Mouse (Mus musculus) forebrain, embryonic 16.5 days (tissue): Measurements from ENCODE around the gene Gal3st3. TPM values are rescaled to one million over a fixed set of nuclear protein-coding genes. Genes with fewer than 3 reads are reported as not detected.

Experiments
- ATAC-seq: fragments of 200-750 bp; cut with Nextera tagmentation; 2 replicates; pipeline ENCODE4 v1.8.0; 2017; ENCODE audit warnings: mild to moderate bottlenecking, moderate library complexity
- H3K27ac ChIP-seq: fragments of 300-500 bp; sonication (generic); 2 replicates; pipeline ENCODE4 v1.5.1; 2014; ENCODE audit warnings: low read length, control low read depth
- H3K27me3 ChIP-seq: fragments of 300-500 bp; sonication (generic); replicated peaks from 2 replicates; pipeline ENCODE4 v1.6.1; 2014; ENCODE audit warnings: low read length; ENCODE audit not compliant: control insufficient read depth, insufficient read depth
- H3K36me3 ChIP-seq: fragments of 300-500 bp; sonication (generic); 2 replicates; pipeline ENCODE4 v1.6.1; 2014; ENCODE audit not compliant: control insufficient read depth, insufficient read depth
- H3K4me1 ChIP-seq: fragments of 300-500 bp; sonication (generic); replicated peaks from 2 replicates; pipeline ENCODE4 v1.6.1; 2014; ENCODE audit warnings: low read length; ENCODE audit not compliant: control insufficient read depth, insufficient read depth
- H3K4me2 ChIP-seq: fragments of 300-500 bp; sonication (generic); 2 replicates; pipeline ENCODE4 v1.6.1; 2014; ENCODE audit warnings: mild to moderate bottlenecking, low read length, control low read depth
- H3K4me3 ChIP-seq: fragments of 300-500 bp; sonication (generic); replicated peaks from 2 replicates; pipeline ENCODE4 v1.5.1; 2014; ENCODE audit warnings: mild to moderate bottlenecking, low read length, control low read depth
- H3K9ac ChIP-seq: fragments of 300-500 bp; sonication (generic); replicated peaks from 2 replicates; pipeline ENCODE4 v1.6.1; 2014; ENCODE audit warnings: low read depth, low read length, control low read depth
- H3K9me3 ChIP-seq: fragments of 300-500 bp; sonication (generic); 2 replicates; pipeline ENCODE4 v1.6.1; 2016; ENCODE audit warnings: low read length; ENCODE audit not compliant: control insufficient read depth
- WGBS: fragments of 180-500 bp; shearing (Covaris S2); extraction: QIAGEN DNeasy Blood & Tissue Kit; methylation state at CpG from one replicate; pipeline ENCODE4 v1.1.7; 2014; 5-methylcytosine and 5-hydroxymethylcytosine counted together
- polyA plus RNA-seq: library from polyadenylated mRNA; unstranded; fragments of >200 nt; fragmentation: Nextera tagmentation; extraction: Ambion mirVana; gene quantifications from 2 replicates; pipeline ENCODE4 v1.2.1, GENCODE M21; 2015

Gal3st3 gene
- polyA plus RNA-seq, 1 experiment from 2014 or later = 40.5 TPM

GRCm38 (mm10) chr19:5300588-5300987 lies 2.5 kb downstream of the Gal3st3 start:
- Histone ChIP-seq H3K4me1 (peaks cover 27% of the 10 kb centered on the region), H3K27ac (no peak overlapping the region), H3K36me3 (0 out of 2 replicates have a peak, but pooled peaks cover 6% of the 10 kb centered on the region), H3K27me3 (no peaks in the 10 kb centered on the region), H3K4me3 (no peak overlapping the region), H3K9ac (no peak overlapping the region), H3K9me3 (no peaks in the 10 kb centered on the region), H3K4me2 (no peak overlapping the region)
- WGBS = 86% methylated on average over 6 of the region's 6 CpGs
- no peak for ATAC-seq

- no peaks in the 10 kb centered on the region; the same call in 1 of the 2 replicates for H3K9me3 ChIP-seq
- peaks cover 19% of the 10 kb centered on the region for H3K4me1 ChIP-seq
- H3K27me3 ChIP-seq = no peaks in the 10 kb centered on the region
- H3K4me3 ChIP-seq = no peak overlapping the region
- H3K9ac ChIP-seq = no peak overlapping the region
- no peak overlapping the region for H3K4me2 ChIP-seq
- 18% methylated on average over 4 of the region's 4 CpGs for WGBS
- ATAC-seq = no peak
- peaks cover 22% of the 10 kb centered on the region for H3K36me3 ChIP-seq
- H3K27ac ChIP-seq = no peak overlapping the region
Measured at GRCm38 (mm10) chr19:5302455-5302854, 4.3 kb downstream of the Gal3st3 start.

- 92% methylated on average over 6 of the region's 6 CpGs for WGBS
- H3K27ac ChIP-seq = no peak overlapping the region
- no peak overlapping the region for H3K4me2 ChIP-seq
- H3K9me3 ChIP-seq = no peaks in the 10 kb centered on the region; the same call in 1 of the 2 replicates
- no peak overlapping the region for H3K9ac ChIP-seq
- no peaks in the 10 kb centered on the region for H3K27me3 ChIP-seq
- H3K4me3 ChIP-seq = no peak overlapping the region
- H3K4me1 ChIP-seq = no peaks in the 10 kb centered on the region
- no peak for ATAC-seq
- H3K36me3 ChIP-seq = peaks cover 29% of the 10 kb centered on the region
Measured at GRCm38 (mm10) chr19:5306279-5306678, 8.1 kb downstream of the Gal3st3 start.

- Histone ChIP-seq H3K27ac (no peak overlapping the region), H3K9ac (no peak overlapping the region), H3K4me3 (no peak overlapping the region), H3K4me1 (no peaks in the 10 kb centered on the region), H3K36me3 (peaks cover 29% of the 10 kb centered on the region), H3K9me3 (no peaks in the 10 kb centered on the region; the same call in 1 of the 2 replicates), H3K27me3 (no peaks in the 10 kb centered on the region), H3K4me2 (no peak overlapping the region)
- no peak for ATAC-seq
- WGBS = 46% methylated on average over 98 of the region's 98 CpGs
Measured at GRCm38 (mm10) chr19:5306968-5307734, 9.0 kb downstream of the Gal3st3 start.

GRCm38 (mm10) chr19:5309025-5309424 lies 10.9 kb downstream of the Gal3st3 start:
- no peak for ATAC-seq
- Histone ChIP-seq H3K36me3 (peaks cover 26% of the 10 kb centered on the region), H3K9ac (no peak overlapping the region), H3K4me3 (no peak overlapping the region), H3K27ac (no peak overlapping the region), H3K9me3 (no peaks in the 10 kb centered on the region; the same call in 1 of the 2 replicates), H3K4me2 (no peak overlapping the region), H3K27me3 (no peaks in the 10 kb centered on the region), H3K4me1 (no peaks in the 10 kb centered on the region)
- WGBS = 82% methylated on average over 7 of the region's 7 CpGs

- Histone ChIP-seq H3K36me3 (no peaks in the 10 kb centered on the region), H3K4me1 (no peaks in the 10 kb centered on the region), H3K9ac (no peak overlapping the region), H3K4me2 (no peak overlapping the region), H3K27ac (no peak overlapping the region), H3K27me3 (no peaks in the 10 kb centered on the region), H3K4me3 (no peak overlapping the region), H3K9me3 (no peaks in the 10 kb centered on the region)
- WGBS = 83% methylated on average over 8 of the region's 8 CpGs
- ATAC-seq = no peak
Measured at GRCm38 (mm10) chr19:5313189-5313588, 15.1 kb downstream of the Gal3st3 start.

- H3K9me3 ChIP-seq = no peaks in the 10 kb centered on the region
- WGBS = 61% methylated on average over 17 of the region's 17 CpGs
- H3K36me3 ChIP-seq = no peaks in the 10 kb centered on the region
- H3K4me1 ChIP-seq = no peaks in the 10 kb centered on the region
- no peak for ATAC-seq
- H3K4me2 ChIP-seq = no peak overlapping the region
- H3K4me3 ChIP-seq = no peak overlapping the region
- no peaks in the 10 kb centered on the region for H3K27me3 ChIP-seq
- H3K9ac ChIP-seq = no peak overlapping the region
- H3K27ac ChIP-seq = no peak overlapping the region
Measured at GRCm38 (mm10) chr19:5323801-5324200, 25.7 kb downstream of the Gal3st3 start.

- ATAC-seq = no peak
Measured at GRCm38 (mm10) chr19:5327970-5328369, 29.8 kb downstream of the Gal3st3 start.

GRCm38 (mm10) chr19:5334741-5335140 lies 36.6 kb downstream of the Gal3st3 start:
- no peak for ATAC-seq

More at GRCm38 (mm10) chr19:5327970-5328369, 29.8 kb downstream of the Gal3st3 start:
- H3K27ac ChIP-seq = no peak overlapping the region
- H3K4me1 ChIP-seq = no peaks in the 10 kb centered on the region
- WGBS = 84% methylated on average over 19 of the region's 19 CpGs
- H3K4me3 ChIP-seq = no peak overlapping the region
- H3K4me2 ChIP-seq = no peak overlapping the region
- H3K27me3 ChIP-seq = no peaks in the 10 kb centered on the region
- no peak overlapping the region for H3K9ac ChIP-seq
- H3K9me3 ChIP-seq = no peaks in the 10 kb centered on the region
- no peaks in the 10 kb centered on the region for H3K36me3 ChIP-seq

More at GRCm38 (mm10) chr19:5334741-5335140, 36.6 kb downstream of the Gal3st3 start:
- 82% methylated on average over 5 of the region's 5 CpGs for WGBS
- Histone ChIP-seq H3K27ac (no peak overlapping the region), H3K36me3 (no peaks in the 10 kb centered on the region), H3K4me2 (no peak overlapping the region), H3K9ac (no peak overlapping the region), H3K9me3 (no peaks in the 10 kb centered on the region), H3K4me3 (no peak overlapping the region), H3K4me1 (no peaks in the 10 kb centered on the region), H3K27me3 (no peaks in the 10 kb centered on the region)
